Mouse (Mus musculus) heart, adult 2 months (tissue): Measurements from ENCODE around the gene Rbfox2.

Source experiments
- CTCF ChIP-seq: fragments of 200-600 bp; IDR thresholded peaks from 2 replicates; pipeline ENCODE4 v1.8.1; 2022; ENCODE audit warnings: antibody characterized with exemption, mild to moderate bottlenecking, moderate library complexity
- POLR2A ChIP-seq: fragments of 200-500 bp; IDR thresholded peaks from 2 replicates; pipeline ENCODE4 v1.6.1; 2011; ENCODE audit warnings: mild to moderate bottlenecking, low read depth, low read length, control low read depth; ENCODE audit not compliant: insufficient read depth

- TF ChIP-seq CTCF (no peak), POLR2A (no peak)
Observed at GRCm38 (mm10) chr15:77112378-77112777, 194.4 kb downstream of the Rbfox2 start.
